Mouse (Mus musculus) gastrocnemius, postnatal 10 days (tissue): ENCODE data around the gene Fam151a. TPM values are rescaled to one million over a fixed set of nuclear protein-coding genes. Genes with fewer than 3 reads are reported as not detected.
"Not testable (repeated sequence)": the region's sequence is repeated elsewhere in the genome, so short reads cannot be mapped to it uniquely, and the experiment has no call there.

Source experiments
- DNase-seq: peaks from one replicate; pipeline ENCODE4 v3.0.0; 2021; ENCODE audit warnings: mixed read lengths
- total RNA-seq, 2 experiments: library from RNA; stranded (reverse); gene quantifications; 2 replicates each; pipeline ENCODE4 v1.2.3; 2021

Fam151a gene
- total RNA-seq, 2 experiments from 2014 or later, result not detected

DNA sequence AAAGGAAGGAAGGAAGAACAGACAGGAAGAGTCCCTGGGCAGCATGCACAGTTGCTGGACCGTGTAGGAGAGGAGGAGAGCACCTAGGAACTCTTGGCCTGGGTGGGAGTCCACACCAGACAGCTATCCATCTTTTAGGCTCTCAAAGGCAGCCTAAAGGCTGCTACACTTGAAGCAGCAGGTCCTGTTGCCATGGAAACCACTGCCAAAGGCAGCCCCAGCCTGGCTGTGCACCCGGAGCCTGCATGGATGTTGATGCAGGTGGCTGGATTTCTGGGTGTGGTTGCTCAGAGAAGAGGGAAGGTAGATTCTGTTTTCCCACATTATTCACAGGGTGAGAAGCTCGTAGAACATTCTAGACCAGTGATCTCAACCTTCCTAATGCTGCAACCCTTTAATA lies 43.3 kb downstream of the Fam151a start:
- DNase-seq, result no peak

DNA sequence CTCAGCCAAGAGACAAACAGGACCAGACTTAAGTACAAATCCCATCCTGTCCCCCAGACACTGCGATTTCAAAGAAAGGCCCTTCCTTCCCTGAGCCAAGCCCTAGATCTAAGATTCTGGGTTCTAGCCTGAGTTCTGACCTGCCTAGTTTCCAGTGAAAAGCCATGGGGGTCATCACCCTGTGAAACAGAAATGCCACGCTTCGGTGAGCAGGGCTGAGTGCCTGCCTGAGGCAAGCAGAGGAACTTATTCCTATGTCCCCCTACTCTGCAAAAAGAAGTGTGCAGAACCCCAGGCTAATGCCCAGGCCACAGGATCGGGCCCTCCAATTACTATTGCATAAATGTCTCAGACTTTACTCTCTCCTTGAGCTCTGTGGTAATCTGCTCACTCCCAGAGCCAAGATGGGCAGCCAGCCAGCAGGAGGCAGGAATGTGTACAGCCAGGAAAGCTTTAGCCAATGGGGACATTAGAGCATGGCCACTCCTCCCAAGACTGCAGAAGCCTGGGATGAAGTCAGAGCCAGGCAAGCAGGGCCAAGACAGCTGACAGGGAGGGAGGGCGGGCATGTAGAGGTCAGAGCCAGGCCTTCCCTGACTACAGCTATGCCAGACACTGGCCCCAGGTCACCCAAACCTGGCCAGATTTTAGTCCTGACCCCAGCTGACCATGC lies 44.6 kb downstream of the Fam151a start:
- peak; percentile 98 for DNase-seq

DNA sequence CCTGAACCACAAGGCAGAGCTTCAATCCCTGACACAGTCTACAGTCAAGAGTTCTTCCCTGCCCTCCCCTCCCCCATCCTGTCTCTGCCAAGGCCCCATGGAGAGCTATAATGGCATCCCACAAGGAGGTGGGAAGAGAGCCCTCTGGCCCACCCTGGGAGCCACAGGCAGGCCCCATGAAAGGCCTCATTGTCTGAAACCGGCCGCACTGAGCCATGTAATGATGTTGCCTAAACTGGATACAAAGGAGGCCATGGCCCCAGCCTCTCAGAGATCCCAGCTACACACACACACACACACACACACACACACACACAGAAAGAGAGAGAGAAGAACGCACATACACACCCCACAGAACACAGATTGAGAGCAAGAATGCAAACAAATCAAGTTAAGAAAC lies 46.4 kb downstream of the Fam151a start:
- DNase-seq, result no peak

DNA sequence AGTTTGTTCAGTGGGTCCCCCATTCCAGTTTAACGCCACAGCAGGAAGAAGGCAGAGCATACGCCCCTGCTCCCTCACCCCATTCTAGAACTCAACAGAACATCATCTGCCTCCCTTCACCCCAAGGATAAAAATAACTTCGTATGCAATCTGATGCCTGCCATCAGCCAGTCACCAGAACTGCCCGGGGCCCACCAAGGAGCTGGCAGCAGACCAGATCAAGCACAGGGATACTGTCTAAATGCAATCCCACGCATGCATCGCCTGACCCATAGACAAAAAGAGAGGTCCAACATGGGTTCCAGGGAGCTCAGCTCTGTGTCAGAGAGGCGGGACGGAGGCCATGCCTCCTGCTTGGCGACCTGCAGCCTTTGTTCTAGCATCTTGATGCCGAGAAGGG lies 49.4 kb downstream of the Fam151a start:
- DNase-seq, result no peak

DNA sequence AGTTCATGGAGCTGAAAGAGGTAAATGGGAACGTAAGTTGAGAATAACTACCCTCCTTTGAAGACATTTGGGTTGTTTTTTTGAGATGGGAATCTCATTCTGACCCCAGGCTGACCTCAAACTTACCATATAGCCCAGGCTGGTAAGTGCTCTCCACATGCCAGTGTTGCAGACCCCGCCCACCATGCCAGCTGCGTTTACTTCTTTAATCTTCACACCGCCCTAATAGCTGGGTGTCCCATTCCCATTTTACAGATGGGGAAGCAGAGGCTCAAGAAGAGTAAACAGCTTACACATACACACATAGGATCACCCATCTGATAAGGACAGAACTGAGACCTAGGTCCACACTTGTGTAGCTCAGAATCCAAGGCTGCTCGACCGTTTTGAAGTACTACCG lies 51.1 kb downstream of the Fam151a start:
- DNase-seq, result no peak

DNA sequence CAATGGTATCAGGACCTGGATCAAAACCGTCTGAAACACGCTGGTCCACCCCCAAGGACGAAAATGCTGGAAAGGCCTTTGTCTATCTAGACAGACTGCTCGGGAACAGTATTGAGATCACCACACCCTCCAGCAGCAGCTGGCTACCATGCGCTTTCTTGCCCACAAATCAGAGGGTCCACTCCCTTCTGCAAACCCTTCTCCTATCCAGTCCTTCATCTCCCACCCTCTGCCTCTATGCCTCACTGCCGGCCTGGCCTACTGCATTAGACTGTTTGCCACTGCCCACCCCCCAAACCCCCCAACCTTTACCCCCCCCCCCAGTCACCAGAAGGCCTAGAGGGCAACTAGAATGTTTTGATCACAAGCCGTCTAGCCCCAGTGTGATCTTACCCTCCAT lies 51.7 kb downstream of the Fam151a start:
- no peak for DNase-seq

DNA sequence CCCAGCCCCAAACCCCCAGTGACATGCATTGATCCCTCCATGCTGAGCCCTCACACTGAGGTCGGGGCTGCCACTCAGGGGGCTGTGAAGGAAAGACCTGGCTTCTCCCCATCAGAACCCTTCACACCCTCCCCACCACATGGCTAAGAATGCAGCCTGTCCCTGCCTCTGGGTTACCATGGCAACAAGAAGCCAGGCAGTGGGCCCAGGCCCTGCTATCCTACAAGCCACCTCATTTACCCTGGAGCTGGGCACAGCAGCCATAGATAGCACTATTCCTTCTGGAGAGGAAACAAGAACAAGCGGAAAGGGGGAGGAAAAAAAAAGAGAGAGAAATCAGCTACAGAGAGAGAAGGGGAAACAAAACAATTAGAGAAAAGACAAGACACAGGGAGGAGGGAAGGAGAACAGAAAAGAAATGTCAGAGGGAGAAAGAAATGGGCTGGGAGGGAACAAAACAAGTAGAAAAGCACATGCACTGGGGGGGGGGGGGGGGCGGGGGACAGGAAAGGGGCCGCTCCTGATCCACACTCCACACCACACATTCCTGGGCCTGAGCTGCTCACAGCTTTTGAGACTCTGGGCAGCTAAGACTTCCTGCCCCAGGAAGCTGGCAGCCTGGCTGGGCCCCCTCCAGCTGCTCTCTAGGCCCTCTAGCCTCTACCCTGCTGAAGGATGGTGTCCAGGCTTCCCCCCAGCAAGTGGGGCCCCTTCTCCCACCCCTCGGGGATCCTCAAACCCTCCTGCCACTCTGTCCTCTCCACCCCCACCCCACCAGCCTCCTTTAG lies 52.3 kb downstream of the Fam151a start:
- peak; percentile 51 for DNase-seq

DNA sequence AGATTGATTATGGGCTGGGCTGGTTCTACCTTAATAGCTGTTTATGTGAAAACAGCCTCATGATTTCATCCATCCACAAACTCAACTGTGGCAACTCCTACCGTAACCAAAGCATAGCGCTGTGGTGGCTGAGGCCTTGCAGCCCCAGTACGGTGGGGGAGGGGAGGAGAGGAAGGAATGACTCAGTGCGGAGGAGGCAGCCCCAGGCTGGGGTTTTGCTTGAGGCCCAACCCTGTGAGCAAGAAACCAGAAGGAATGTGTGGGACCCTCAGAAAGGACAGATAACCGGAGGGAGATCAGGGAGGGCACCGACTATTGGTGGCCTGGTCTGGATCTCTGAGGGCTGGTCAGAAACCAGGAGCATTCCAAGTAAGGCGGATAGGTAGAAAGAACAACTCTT lies 54.1 kb downstream of the Fam151a start:
- peak; percentile 40 for DNase-seq

DNA sequence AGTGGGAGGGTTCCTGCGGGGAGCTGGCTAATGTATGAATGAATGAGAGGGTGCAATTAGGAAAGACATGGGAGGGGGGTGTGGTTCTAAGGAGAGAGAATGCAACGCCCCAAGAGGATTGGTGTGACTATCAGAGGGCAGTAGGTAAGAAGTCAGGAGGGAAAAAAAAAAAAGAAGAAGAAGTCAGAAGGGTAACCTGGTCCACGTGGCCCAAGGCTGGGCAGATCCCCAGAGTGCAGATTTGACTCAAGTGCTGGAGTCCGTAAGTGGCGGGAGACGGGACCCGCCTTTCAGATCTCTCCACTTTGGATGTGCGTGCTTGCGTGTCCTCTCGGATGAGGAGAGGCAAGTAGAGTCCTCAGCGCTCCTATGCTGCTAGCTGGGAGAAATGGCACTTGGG lies 54.9 kb downstream of the Fam151a start:
- no peak for DNase-seq

DNA sequence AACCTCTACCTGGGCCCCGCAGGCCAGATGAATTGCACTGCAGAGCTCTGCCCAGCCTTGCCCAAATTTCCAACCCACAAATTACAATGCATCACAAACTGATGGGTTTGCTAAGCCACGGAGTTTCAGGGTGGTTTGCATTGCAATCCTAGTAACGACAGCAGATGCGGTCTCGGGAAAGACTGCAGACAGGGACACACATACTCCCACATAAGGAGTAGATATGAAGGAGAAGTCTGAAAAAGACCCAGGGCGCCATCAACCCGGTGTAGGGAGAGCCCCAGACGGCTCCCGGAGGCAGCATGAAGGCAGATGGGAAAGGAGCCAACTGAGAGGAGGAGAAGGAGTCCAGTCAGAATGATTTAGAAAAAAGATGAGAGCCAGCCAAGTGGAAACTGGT lies 56.0 kb downstream of the Fam151a start:
- no peak for DNase-seq

DNA sequence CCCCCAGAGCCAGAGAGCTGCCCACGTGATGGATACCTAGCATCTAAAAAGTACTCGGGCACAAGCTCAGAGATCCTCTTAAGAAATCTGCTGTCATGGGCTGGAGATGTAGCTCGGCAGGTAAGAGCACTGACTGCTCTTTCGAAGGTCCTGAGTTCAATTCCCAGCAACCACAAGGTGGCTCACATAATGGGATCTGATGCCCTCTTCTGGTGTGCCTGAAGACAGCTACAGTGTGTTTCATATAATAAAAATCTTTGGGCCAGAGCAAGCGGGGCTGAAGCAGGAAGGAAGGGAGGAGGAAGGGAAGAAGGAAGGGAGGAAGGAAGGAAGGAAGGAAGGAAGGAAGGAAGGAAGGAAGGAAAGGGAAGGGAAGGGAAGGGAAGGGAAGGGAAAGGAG lies 56.5 kb downstream of the Fam151a start:
- DNase-seq, result not testable (repeated sequence)

DNA sequence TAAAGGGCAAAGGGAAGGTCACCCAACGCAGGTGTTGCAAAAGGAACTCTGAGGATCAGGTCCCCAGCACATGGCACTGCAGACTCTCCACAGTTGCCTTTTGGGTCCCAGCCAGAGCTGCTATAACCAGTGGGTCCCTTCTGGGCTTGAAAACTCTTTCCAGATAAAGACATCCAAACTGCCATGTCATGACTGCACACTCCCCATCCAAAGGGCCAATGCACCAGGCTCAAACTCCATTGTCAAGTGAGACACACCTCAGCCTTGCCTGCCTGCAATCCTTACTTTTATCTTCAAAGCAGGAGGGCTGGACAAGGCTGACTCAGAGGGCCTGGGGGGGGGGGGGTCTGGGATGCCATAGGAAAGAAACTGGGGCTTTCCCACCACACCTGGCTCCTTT lies 57.2 kb downstream of the Fam151a start:
- no peak for DNase-seq

DNA sequence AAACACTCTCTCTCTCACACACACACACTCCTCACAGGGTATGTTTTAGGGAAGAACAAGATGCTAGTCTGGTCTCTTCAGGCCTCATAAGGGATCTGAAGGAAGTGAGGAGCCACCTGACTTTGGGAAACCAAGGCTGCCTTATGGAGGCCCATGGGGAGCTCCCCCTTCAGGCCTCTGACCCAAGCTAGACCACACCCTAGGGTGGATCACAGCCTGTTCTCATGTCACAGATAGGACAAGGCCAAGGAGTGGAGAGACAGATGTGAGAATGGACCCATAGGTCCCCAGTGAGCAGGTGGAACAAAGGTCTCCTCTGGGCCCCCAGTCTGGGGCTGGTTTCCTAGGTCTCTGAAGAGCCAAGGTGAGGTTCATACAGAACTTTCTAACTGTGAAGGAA lies 58.6 kb downstream of the Fam151a start:
- DNase-seq, result no peak

DNA sequence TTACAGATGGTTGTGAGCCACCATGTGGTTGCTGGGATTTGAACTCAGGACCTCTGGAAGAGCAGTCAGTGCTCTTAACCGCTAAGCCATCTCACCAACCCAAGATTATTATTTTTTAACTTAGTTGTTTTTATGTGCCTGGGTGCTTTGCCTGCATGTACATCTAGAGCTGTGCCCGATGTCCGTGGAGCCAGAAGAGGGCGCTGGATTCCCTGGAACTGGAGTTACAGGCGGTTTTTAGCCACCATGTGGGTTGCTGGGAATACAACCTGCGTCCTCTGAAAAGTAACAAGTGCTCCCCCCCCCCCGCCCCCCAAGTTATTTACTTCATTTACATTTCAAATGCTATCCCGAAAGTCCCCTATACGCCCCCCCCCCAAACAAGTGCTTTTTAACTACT lies 60.1 kb downstream of the Fam151a start:
- DNase-seq, result not testable (repeated sequence)

DNA sequence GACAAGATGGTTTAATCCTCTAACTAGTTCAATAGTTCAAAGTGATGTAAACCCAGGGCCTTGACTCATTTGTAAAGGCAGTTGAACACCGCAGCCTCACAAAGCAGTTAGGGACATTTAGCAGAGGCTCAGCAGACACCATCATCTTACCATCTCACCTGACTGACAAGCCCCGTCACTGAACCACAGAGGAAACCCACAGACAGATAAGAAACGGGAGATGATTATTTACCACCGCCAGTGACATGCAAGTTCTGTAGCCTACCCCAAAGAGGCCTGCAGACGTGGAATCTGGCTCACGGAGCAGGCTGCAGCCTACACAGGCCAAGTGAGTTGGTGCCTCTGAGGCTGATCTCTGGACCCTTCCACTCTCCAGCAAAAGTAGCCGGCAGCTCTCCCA lies 60.6 kb downstream of the Fam151a start:
- no peak for DNase-seq

DNA sequence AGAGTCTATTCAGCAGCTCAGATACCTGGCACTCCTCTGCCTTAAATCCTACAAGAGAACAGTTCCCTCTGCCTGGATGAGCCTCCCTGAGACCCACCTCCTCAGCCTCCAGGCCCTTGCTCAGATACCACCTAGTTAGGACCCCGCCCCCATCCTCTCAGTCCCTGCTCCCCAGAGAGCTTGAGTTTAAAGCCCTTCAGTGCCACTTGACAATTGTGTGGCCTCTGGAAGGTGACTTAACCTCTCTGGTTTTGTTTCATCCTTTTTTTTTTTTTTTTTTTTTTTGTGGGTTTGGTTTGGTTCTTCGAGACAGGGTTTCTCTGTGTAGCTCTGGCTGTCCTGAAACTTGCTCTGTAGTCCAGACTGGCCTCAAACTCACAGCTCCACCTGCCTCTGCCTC lies 61.6 kb downstream of the Fam151a start:
- no peak for DNase-seq

Other genes starting within 250 kb of the Fam151a start
- under 1 TPM; 0.12 to 0.36 TPM for gene Bsnd, start 241.6 kb upstream of the Fam151a start, total RNA-seq
- 10 to 100 TPM; 15.1 to 16.9 TPM for gene Dhcr24, start 172.9 kb upstream of the Fam151a start, total RNA-seq
- gene Lexm, start 116.6 kb upstream of the Fam151a start, total RNA-seq, result not detected
- gene Ttc22, start 111.5 kb upstream of the Fam151a start, total RNA-seq, result under 1 TPM; 0.16 to 0.26 TPM
- gene Pars2, start 82.8 kb upstream of the Fam151a start, total RNA-seq, result 1 to 10 TPM; 3.9 to 4.5 TPM
- gene Ttc4, start 54.9 kb upstream of the Fam151a start, total RNA-seq, result 10 to 100 TPM; 22.1 to 26.7 TPM
- gene Mroh7, start 3.0 kb upstream of the Fam151a start, total RNA-seq, result under 1 TPM; 0.16 to 0.47 TPM
- 1 to 10 TPM; 5.3 to 7.4 TPM for gene Acot11, start 71.1 kb downstream of the Fam151a start, total RNA-seq
- 10 to 100 TPM; 29.4 to 35.1 TPM for gene Ssbp3, start 176.8 kb downstream of the Fam151a start, total RNA-seq